Mouse (Mus musculus) frontal cortex, adult (tissue): ENCODE data around the gene Zdhhc16.
A peak's percentile ranks its signal among the peaks of the same experiment; 100 is the strongest.
"Not testable (repeated sequence)": the region's sequence is repeated elsewhere in the genome, so short reads cannot be mapped to it uniquely, and the experiment has no call there.

Experiments
- ATAC-seq: cut with Nextera tagmentation; 2 replicates; pipeline ENCODE4 v1.9.2; 2017; ENCODE audit warnings: mild to moderate bottlenecking, moderate library complexity, mixed read lengths; ENCODE audit not compliant: low TSS enrichment

The Zdhhc16 gene

GRCm38 (mm10) chr19:41913774-41914591 lies 19.3 kb upstream of the Zdhhc16 start:
- ATAC-seq = no peak

DNA sequence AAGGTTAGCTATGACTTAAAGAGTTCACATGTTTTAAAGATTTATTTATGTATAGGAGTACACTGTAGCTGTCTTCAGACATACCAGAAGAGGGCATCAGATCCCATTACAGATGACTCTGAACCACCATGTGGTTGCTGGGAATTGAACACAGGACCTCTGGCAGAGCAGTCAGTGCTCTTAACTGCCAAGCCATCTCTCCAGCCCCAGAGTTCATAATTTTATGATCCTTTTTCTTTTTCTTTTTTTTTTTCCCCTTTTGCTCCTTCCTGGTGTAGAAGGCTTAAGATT lies 18.7 kb upstream of the Zdhhc16 start:
- not testable (repeated sequence) for ATAC-seq

- no peak for ATAC-seq
These were observed 18.0 kb upstream of the Zdhhc16 start for GRCm38 (mm10) chr19:41915294-41915693.

DNA sequence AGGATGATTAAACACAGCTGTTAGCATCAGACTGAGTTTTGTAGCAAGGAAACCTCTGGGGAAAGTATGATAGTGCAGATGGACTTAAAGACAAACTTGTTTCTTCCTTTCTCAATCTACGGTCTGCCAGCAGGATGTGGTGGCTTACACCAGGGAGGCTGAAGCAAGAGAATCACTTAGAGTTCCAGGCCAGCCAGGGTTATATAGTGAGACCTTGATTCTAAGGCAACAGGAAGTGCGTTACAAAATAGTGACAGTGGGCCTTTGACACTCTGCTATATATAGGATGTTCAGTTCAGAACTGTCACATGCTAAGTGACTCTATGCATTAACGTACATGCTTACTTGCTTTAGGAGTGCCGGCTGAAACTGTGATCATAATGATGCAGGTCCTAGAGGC lies 16.4 kb upstream of the Zdhhc16 start:
- no peak for ATAC-seq

- ATAC-seq = no peak
These were observed 13.8 kb upstream of the Zdhhc16 start for GRCm38 (mm10) chr19:41919471-41919870.

- ATAC-seq = no peak
These were observed 12.7 kb upstream of the Zdhhc16 start for GRCm38 (mm10) chr19:41920412-41921067.

- peak; percentile 44 for ATAC-seq
These were observed 594 bp upstream of the Zdhhc16 start for GRCm38 (mm10) chr19:41932686-41933085.

- ATAC-seq = no peak
These were observed 844 bp downstream of the Zdhhc16 start for GRCm38 (mm10) chr19:41934124-41934523.

DNA sequence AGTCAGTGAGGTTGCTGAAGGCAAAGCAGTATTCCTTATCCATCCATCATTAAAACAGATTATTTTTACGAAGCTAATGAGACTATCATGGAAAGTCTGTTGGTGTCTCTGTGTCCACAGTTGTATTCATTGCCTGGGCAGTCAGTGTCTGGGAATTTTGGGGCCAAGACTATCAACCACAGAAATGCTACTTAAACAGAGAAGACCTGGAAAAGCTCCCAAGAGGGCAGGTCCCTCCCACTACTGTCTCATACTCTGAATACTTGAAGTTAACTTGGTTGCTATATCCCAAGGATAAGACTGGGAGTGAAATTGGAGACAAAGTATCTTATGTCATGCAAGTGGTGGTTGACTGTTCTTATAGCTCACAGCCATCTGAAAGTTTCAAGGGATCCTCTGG lies 2.6 kb downstream of the Zdhhc16 start:
- ATAC-seq = no peak

DNA sequence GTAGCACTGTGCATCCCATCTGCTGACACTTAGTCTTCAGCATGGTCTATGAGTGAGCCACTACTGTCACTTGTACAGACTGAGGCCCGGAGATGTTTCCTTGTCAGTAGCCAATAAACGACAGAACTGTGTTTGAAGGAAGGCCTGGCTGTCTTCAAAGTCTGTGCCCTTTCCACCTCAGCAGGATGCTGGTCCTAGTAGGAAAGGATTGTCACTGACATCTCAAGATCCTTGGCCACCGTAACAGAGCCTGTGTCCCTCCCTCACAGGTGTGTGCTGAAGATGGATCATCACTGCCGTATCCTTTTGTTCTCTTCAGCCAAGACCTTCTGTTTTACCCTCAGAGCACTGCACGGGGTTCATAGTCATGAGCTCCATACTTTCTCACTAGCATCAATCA lies 5.3 kb downstream of the Zdhhc16 start:
- ATAC-seq = no peak

DNA sequence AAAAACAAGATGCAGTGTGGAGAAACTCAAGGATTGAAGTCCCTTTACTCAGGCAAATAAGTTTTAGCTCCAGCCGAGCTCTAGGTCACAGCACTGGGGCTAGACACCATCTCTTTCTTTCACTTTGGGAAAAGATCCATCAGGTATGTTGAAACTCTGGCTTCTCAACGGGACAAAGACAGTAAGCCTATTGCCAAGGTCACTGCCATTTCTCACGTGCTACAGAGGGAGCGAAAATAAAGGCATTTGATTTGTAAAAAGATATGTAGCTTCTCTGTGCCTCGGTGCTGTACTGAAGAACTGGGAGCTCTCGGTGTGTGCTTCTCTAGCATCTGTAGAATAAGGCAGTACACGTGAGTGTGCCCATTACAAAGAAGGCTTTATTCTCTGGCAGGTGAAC lies 10.6 kb downstream of the Zdhhc16 start:
- ATAC-seq = no peak

- ATAC-seq = peak; percentile 68; the same call in 1 of the 2 replicates
These were observed 19.0 kb downstream of the Zdhhc16 start for GRCm38 (mm10) chr19:41952287-41952686.

DNA sequence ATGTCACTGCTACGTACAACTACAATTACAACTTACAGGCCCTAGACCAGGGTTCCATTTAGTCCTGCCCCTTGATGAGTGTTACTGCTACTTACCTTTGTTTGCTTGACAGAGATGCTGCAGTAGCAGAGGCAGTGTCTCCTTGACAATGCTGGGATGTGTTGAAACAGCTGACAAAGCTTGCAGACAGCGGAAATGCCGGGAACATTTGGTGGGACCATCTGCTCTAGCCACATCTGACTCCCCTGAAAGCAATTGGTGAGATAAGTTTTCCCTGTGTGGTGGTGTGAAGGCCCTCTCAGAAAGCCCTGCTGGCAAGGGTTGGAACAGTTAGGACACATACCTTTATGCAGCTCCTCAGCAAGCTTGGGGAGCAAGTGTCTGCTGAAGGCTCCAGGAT lies 20.3 kb downstream of the Zdhhc16 start:
- ATAC-seq = no peak

DNA sequence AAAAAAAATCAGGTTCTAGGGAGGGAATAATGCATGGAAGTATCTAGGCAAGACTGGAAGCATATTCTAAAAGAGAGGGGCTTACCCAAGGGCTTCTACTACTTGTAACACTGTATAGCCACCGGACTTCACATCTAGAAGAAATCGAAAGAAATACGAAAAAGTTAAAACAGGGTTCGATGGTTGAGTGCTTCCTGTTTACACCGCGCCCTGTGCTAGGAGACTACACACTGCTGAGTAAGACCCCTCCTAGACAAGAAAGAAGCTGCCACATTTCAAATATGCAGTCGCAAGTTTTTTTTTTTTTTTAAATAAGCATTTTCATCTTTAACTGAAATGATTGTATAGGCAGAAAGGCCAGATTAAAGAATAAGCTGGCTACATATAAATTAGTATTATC lies 36.3 kb downstream of the Zdhhc16 start:
- no peak for ATAC-seq

DNA sequence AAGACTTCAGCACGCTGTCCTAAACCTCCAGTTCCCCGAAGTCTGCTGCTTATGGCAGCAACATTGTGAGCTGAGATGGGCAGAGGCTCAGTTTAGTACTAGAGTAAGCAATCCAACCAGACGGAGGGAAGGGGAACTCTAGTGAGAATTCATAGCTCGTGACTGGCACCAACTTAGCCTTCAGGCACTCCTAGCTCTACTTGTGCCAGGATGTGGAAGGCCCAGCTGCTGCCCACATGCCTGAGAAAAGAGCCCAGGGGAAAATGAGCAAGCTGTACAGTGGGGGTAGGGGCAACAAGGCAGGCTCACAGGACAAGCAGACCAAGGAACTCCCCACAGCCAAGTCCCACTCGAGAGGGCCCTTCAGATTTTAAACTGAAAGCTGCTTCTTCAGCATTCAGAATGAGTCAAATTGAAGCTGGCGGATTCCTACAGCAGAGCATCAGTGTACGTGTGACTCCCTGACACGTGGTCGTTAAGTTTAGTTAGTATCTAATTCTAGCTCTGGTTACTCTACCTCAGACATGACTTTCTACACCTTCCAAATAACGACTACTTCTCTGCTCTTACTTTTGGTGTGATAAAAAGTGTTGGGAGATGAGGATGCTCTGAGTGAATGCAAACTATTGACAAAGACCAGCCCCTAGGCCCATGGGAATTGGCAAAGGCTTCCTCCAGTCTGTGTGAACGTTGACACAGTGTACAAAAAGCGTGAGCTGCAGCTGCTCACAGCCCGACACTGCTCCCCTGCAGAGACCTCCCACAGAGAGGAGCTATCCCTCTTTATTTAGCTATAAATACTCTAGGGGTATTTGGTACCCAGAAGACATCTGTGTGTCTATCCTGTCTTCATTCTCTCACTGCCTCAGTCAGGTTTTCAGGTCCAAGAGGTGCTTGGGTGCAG lies 40.9 kb downstream of the Zdhhc16 start:
- peak; percentile 92 for ATAC-seq

DNA sequence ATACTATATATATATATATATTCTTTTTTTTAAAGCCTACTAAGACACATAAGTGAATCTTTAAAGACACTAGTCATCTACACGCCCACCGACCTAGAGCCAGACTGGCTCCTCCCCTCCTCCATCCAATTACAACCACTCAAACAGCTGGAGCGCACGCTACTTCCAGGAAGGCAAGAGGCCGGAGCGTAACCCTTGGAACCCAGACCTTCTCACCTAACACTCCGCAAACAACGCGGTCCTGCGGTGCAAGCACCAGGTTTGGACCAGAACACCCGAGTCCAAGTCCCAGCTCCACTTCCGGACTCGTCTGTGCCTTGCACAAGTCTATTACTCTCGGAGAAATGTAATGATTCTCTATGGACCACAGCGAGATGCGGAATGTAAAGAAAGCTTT lies 47.1 kb downstream of the Zdhhc16 start:
- no peak for ATAC-seq

DNA sequence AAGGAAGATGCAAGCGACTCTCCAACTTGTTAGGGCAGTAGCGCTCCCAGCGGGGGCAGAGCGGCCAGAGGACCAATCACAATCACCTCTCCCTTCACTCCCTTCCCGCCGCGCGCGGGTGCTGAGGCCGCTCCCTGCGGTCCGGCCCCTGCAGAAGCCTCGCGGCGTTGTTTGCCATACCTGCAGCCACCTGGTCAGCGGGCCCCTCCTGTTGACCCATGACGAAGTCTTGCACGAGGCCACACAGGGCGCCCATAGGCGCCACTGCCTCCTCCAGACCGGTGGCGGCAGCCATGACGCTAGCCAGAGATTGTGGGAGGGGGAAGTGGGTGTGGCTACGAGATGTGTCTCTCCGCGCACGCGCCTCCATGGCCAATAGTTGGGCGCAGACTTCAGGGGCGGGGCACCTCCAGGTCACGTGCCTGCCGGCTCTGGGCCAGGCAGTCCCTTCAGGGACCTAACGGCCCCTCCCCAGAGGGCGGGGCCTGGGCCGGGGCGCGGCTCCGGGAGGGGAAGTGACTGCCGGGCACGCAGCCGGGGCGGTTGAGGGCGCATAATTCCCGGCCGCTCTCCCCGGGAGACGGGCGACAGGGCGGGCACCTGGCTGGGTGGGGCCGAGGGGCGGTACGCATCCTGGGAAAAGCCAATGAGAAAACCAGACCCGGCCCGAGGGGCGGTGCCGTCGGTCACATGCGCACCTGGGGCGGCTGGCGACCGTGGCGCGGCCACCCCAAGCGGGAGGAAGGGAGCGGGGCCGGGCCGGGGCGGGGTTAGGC lies 47.7 kb downstream of the Zdhhc16 start, which contains the start of gene Mms19:
Mms19 (minus strand) TSS at position 339 of the 776 bp plus-strand sequence.
- peak; percentile 84 for ATAC-seq

DNA sequence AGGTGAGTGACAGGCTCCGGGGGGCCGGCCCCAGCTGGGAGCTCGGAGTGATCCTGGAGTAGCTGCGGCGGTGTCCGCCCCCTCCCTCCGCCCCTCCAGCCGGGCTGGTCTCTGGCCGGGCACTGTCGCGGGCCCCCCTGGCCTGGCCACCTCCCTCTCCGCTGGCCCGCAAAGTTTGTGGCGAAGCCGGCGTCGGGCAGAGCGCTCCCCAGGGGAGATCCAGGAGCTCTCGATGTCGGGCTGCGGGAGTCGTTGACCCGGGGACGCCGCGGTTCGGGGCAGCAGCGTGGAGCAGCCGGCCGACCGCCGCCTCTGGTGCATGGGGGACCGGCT lies 48.3 kb downstream of the Zdhhc16 start, which contains the start of gene Ubtd1:
Ubtd1 (plus strand) TSS at position 169 of the 333 bp plus-strand sequence.
- ATAC-seq = no peak; the same call in 1 of the 2 replicates

DNA sequence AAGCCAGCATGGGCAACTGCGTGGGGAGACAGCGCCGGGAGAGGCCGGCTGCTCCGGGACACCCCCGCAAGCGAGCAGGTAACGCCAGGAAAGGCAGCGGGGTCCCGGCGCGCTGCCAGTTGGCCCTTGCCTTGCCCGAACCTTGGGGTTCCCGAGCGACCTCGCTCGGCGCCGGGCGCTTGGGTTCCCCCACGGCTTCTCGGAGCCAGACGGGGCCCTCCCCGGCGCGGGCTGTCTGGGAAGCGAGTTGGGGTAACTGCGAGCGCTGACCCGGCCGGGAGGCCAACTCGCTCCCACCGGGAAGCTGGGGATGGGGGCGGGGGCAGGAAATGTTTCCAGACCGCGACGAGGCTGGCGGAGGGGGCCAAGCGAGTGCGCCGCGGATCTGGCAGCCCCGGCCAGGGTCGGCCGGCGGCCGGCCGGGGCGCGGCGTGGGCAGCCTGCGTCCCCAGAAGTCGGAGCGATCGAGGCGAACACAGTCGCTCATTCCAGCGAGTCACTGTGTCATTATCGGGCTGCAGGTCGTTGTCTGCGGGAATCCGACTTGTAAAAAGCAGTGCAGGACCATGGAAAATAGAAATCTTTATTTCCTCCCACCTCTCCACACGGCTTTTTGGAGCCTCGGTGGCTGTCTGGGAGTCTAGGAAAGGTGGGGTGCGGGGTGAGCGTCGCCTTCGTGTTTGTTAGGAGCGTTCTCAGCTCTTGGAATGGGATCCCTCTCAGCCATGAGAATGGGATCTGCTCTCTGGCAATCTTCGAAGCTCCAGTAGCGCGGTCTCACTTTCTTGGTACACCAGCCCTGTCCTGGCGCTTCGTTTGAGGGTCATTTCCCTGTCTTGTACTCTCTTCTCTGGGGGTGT lies 48.9 kb downstream of the Zdhhc16 start:
- no peak for ATAC-seq

DNA sequence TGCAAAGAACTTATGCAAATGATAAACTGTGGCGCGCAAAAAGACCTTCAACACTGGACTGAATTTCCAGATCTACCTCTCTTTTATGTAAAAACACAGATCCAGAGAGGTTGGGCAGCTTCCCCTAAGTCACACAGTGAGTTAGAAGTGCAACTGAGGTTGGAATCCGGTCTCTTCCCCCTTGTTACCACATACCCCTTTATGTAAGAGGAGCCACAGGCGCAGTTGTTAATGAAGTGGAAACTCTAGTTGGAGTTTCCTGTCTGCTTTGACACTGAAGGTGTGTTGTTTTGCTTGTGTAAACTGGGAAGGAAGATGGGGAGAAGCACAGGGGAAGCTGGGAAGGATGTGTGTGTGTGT lies 49.5 kb downstream of the Zdhhc16 start:
- ATAC-seq = no peak

DNA sequence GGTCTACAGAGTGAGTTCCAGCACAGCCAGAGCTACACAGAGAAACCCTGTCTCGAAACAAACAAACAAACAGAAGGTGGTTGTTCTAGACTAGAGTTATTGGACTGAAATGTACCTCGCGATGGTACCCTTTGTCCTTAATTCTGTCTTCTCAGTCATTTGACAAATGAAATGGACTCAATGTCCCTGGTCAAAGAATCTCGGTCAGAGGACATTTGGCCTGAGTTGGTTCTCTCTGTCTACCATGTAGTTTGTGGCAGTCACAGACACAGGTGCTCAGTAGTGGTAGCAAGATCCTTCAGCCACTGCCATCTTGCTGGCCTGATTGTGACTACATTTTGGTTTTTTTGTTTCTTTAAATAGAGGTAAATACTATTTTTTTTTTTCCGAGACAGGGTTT lies 52.7 kb downstream of the Zdhhc16 start:
- no peak for ATAC-seq
